Mouse (Mus musculus) cortical plate, adult 2 months (tissue): Measurements from ENCODE around the gene Tbata. TPM values are rescaled to one million over a fixed set of nuclear protein-coding genes. Genes with fewer than 3 reads are reported as not detected.

Experiments used
- H3K27ac ChIP-seq: fragments of 200-500 bp; 2 replicates; pipeline ENCODE4 v1.5.1; 2012; ENCODE audit warnings: low read length, control low read depth, inconsistent platforms; ENCODE audit not compliant: insufficient read depth
- H3K4me1 ChIP-seq: fragments of 200-500 bp; 2 replicates; pipeline ENCODE4 v1.6.1; 2011; ENCODE audit warnings: low read length; ENCODE audit not compliant: control insufficient read depth, insufficient read depth
- H3K4me3 ChIP-seq: fragments of 200-500 bp; 2 replicates; pipeline ENCODE4 v1.5.1; 2011; ENCODE audit warnings: mild to moderate bottlenecking, low read length, control low read depth; ENCODE audit not compliant: insufficient read depth
- CTCF ChIP-seq: fragments of 200-500 bp; IDR thresholded peaks from 2 replicates; pipeline ENCODE4 v1.5.1; 2011; ENCODE audit warnings: mild to moderate bottlenecking, control low read depth, low read length; ENCODE audit not compliant: insufficient read depth; ENCODE audit errors: extremely low read depth
- POLR2A ChIP-seq: fragments of 200-500 bp; IDR thresholded peaks from 2 replicates; pipeline ENCODE4 v1.6.1; 2011; ENCODE audit warnings: mild to moderate bottlenecking, low read length, control low read depth; ENCODE audit not compliant: insufficient read depth; ENCODE audit errors: extremely low read depth
- polyA plus RNA-seq: library from polyadenylated mRNA; depleted of rRNA; stranded (reverse); fragments of >200 nt; gene quantifications from 2 replicates; pipeline ENCODE4 v1.2.3, GENCODE M21; 2012

Tbata gene
- polyA plus RNA-seq, 1 experiment = 5.1 TPM

GRCm38 (mm10) chr10:61146119-61146806 is 25.5 kb upstream of the Tbata start:
- Histone ChIP-seq H3K4me3 (peak overlapping the region; percentile 95), H3K4me1 (no peaks in the 10 kb centered on the region; the same call in 1 of the 2 replicates), H3K27ac (0 out of 2 replicates have a peak overlapping the region, but pooled peaks have one; percentile 73)
- TF ChIP-seq CTCF (no peak), POLR2A (no peak)

GRCm38 (mm10) chr10:61146807-61147156 is 25.0 kb upstream of the Tbata start:
- Histone ChIP-seq H3K4me1 (no peaks in the 10 kb centered on the region; the same call in 1 of the 2 replicates), H3K27ac (peak overlapping the region; percentile 92), H3K4me3 (peak overlapping the region; percentile 95)
- TF ChIP-seq CTCF (no peak), POLR2A (no peak)

GRCm38 (mm10) chr10:61147157-61148040 is 24.4 kb upstream of the Tbata start, which contains the start of gene Sgpl1:
TSS of gene Sgpl1 (minus strand) at chr10:61147703.
- H3K4me1 ChIP-seq = no peaks in the 10 kb centered on the region; the same call in 1 of the 2 replicates
- TF ChIP-seq POLR2A (no peak), CTCF (peak; percentile 43)
- H3K4me3 ChIP-seq = peak within 1 kb of the TSS; percentile 95
- H3K27ac ChIP-seq = peak within 1 kb of the TSS; percentile 92

GRCm38 (mm10) chr10:61149476-61149875 is 22.3 kb upstream of the Tbata start:
- no peaks in the 10 kb centered on the region; the same call in 1 of the 2 replicates for H3K4me1 ChIP-seq
- no peak overlapping the region for H3K4me3 ChIP-seq
- TF ChIP-seq CTCF = no peak
- no peak for TF ChIP-seq POLR2A
- H3K27ac ChIP-seq = no peak overlapping the region

GRCm38 (mm10) chr10:61150616-61151015 is 21.1 kb upstream of the Tbata start:
- H3K27ac ChIP-seq = no peak overlapping the region
- H3K4me3 ChIP-seq = no peak overlapping the region
- no peak for TF ChIP-seq POLR2A
- TF ChIP-seq CTCF = no peak
- no peaks in the 10 kb centered on the region; the same call in 1 of the 2 replicates for H3K4me1 ChIP-seq

- Histone ChIP-seq H3K4me3 (no peak overlapping the region), H3K4me1 (no peaks in the 10 kb centered on the region), H3K27ac (no peak overlapping the region)
- TF ChIP-seq CTCF (no peak), POLR2A (no peak)
These were observed 19.6 kb upstream of the Tbata start for GRCm38 (mm10) chr10:61152131-61152530.

GRCm38 (mm10) chr10:61155611-61156010 is 16.1 kb upstream of the Tbata start:
- no peaks in the 10 kb centered on the region for H3K4me1 ChIP-seq
- no peak for TF ChIP-seq CTCF
- no peak for TF ChIP-seq POLR2A
- no peak overlapping the region for H3K4me3 ChIP-seq
- H3K27ac ChIP-seq = no peak overlapping the region

- H3K4me3 ChIP-seq = no peak overlapping the region
- TF ChIP-seq POLR2A (no peak), CTCF (no peak)
- no peak overlapping the region for H3K27ac ChIP-seq
- no peaks in the 10 kb centered on the region for H3K4me1 ChIP-seq
These were observed 15.3 kb upstream of the Tbata start for GRCm38 (mm10) chr10:61156453-61156852.

GRCm38 (mm10) chr10:61158594-61158993 is 13.2 kb upstream of the Tbata start:
- no peak overlapping the region for H3K4me3 ChIP-seq
- no peaks in the 10 kb centered on the region for H3K4me1 ChIP-seq
- TF ChIP-seq CTCF (no peak), POLR2A (no peak)
- H3K27ac ChIP-seq = no peak overlapping the region
